Mouse (Mus musculus): Measurements from ENCODE around the gene Kcnj12. TPM values are rescaled to one million over a fixed set of nuclear protein-coding genes. Genes with fewer than 3 reads are reported as not detected.

The Kcnj12 gene
- total RNA-seq, 2 experiments from 2014 or later: 13.7 to 16.4 TPM

DNA sequence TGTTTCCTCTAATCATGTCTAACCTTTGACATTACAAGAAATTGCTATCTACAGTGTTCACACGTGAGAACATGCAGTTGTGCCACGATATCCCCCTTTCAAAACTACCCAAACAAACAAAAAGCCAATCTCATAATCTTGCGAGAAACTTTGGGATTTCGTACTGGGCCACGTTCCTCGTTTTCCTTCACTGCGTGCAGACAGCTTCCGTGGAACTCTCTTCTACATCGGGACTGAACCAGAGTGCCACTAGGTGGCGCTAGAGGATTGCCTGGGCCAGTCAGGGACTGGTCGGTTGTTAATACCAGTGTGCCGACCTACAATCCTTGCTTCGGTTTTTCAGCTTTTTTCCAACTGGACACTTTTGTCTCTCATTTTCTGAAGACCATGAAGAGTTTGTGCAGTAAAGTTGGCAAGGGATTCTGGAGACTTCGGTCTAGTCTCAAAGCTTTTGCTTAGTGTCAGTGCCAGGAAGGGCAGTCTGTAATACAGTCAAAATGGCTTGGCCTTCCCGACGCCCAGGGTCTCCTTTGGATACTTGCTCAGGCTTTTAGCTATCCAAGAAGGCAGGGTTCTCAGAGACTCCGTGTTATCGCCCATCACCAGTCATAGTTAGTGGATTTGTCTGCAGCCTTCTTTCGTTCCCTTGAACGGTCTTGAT lies 82.0 kb downstream of the Kcnj12 start:
- peak; percentile 82 to 89 for DNase-seq (ENCODE audit: low spot score in 2 of 2)

DNA sequence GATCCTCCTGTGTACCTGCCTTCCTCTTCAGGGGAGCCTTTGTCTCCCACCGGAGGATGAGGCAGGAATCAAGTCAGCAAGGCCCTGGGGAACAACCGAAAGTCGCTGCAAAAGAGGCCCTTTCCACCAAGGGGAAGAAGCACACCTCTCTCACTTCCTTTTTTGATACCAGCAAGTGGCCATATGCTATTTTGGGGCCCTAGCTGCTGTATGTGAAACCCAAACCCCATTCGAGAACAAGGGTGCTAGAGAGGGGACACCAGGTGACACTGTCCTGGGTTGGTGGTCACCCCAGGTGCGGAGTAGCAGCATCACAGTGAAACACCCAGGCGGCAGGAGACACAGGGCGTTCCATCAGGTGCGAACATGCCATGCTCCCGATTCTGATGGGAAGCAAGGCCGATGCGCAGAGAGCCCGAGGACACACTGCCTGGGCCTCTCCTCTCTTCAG lies 86.6 kb downstream of the Kcnj12 start:
- no peak for DNase-seq (ENCODE audit: low spot score in 2 of 2)

DNA sequence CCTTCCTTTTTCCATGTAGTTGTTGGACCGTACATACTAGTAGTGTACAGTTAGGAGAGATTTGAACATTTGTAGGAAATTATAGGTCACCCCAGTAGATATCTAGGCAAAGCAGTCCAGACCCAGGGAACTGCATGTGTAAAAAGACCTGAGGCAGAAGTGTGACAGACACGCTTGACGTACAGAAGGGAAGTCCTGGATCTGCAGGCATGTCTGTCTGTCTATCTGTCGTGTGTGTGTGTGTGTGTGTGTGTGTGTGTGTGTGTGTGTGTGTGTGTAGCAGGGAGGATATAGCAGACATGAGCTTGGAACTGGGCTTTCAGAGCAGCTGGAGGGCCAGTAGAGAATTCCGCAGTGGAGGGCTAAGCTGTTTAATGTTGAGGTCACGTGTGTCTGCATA lies 87.3 kb downstream of the Kcnj12 start:
- no peak for DNase-seq (ENCODE audit: low spot score in 2 of 2)

DNA sequence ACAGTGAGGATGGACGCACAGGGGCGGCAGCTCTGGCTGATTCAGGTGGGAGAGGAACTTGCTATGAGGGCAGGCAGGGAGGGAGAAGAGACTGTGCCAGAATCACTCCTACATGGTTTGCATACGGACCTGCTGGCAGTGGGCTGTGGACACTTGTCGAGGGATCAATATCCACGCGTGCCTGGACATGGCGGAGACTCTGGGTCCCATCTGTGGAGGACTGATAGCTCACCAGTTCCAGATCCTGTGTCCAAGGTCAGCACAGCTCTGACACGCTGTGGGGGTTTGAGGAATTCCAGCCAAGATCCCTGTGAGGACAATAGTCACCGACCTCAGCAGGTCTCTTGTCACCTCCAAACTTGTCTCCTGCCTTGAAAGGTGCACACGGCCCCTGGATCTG lies 87.7 kb downstream of the Kcnj12 start:
- no peak for DNase-seq (ENCODE audit: low spot score in 2 of 2)

DNA sequence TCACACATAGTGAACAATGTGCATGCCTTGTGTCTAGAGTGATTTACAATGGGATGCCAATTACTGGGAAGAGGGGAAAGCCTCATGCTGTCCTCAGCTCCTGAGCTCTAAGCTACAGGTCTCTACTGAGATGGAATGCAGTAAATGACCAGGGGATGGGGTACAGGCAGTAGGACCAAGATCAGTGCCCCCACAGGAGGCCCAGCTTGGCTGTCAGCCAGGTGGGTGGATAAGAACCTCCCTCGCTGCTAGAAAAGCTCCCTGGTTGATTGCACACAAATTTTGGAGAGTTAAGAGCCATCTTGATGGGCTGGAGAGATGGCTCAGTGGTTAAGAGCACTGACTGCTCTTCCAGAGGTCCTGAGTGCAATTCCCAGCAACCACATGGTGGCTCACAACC lies 88.6 kb downstream of the Kcnj12 start:
- DNase-seq (ENCODE audit: low spot score in 2 of 2): no peak

DNA sequence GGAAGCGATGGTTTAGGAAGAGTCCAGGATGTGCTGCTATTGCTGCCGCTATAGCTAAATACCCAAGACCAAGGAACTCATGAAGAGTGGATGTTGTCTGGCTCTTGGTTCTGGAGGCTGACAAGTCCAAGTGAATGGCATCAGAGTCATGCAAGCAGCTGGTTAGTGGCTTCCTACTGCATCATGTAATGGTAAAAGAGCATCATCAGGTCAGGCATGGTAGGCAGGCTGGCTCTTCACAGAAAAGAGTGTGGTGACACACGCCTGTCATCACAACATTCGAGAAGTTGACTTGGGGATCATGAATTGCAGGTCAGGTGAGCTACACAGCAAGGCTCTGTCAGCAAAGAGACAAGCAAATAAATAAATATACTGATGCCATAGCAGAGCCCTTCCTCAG lies 89.1 kb downstream of the Kcnj12 start:
- DNase-seq (ENCODE audit: low spot score in 2 of 2): no peak

DNA sequence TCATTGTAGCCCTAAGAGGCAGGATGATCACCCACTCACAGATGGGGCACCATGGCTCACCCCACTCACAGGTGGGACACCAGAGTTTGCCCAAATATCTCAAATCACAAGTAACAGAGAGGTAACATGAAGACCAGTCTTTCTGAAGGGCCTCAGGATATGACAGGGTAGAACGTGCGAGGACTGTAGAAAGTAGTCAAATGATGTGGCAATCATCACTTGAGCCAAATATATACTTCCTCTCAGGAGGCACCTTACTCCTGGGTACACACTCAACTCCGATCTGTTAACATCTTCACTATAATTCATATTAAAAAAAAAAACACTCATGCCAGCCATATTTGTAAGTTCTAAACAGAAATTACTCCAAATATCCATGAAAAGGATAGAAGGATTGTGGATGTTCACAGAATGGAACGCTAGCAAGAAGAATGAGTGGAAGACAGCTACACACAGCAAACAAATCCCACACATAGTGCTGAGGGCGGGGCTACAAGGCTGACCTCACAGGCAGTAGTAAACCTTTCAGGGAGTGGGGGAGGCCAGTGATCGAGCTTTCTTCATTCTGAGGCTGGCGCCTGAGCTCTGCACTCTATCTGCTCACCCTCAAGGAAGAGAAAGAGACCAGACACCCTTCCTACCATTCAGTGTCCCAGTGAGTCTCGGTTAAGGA lies 90.1 kb downstream of the Kcnj12 start:
- DNase-seq (ENCODE audit: low spot score in 2 of 2): no peak

DNA sequence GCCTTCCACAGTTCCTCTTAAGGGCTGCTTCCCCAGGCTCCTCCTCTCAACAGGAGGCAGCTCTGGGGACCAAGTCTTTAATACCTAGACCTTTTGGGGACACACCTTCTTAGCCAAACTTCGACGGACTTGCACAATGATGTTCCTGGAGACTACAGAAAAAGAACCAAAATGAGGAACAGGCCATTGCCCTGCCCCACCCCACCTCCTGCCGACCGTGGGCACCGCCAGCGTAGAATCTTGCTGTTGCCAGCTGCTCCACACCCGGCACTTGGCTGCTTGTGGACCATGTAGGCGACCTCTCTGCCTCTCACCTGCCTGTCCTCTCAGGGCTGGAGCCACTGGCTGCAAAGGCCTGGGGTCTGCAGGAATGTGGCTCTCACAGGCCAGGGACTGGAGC lies 93.9 kb downstream of the Kcnj12 start:
- no peak for DNase-seq (ENCODE audit: low spot score in 2 of 2)

DNA sequence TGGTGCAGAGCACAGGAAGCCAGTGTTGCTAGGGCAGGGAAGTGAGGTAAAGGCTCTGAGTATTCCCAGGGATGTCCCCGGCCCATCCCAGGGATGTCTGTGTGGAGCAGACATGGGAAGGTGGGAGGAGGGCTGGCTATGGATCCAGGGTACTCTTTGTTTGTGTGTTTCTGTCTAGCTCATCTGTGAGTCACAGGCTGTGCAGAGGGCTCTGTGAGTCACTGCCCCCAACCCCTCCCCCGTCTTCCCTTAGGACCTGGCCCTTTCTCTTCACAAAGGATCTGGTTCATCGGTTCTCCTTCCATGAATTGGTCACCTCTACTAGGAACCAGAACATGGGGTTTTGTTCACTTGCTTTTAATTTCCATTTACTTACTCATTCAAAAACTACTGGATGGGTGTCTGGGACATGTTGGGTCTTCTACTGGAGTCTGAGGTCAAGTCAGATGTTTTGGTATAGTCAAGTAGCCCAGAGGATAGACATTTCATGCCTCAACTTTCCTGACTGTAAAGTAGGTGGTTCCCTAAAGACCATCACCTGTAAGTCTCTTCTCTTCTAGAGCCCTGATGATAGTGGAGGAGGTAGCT lies 97.7 kb downstream of the Kcnj12 start:
- DNase-seq (ENCODE audit: low spot score in 2 of 2): no peak

Other genes with a start within 250 kb of the Kcnj12 start
- 10 to 100 TPM in 1 of 2 experiments, 1 to 10 TPM in 1; 9.4 to 10.6 TPM for gene Top3a, start 245.2 kb upstream of the Kcnj12 start, total RNA-seq (2021)
- 10 to 100 TPM; 15.9 to 18.0 TPM for gene Smcr8, start 245.0 kb upstream of the Kcnj12 start, total RNA-seq (2021)
- 10 to 100 TPM; 29.0 to 34.1 TPM for gene Shmt1, start 210.8 kb upstream of the Kcnj12 start, total RNA-seq (2021)
- 10 to 100 TPM; 14.9 to 16.7 TPM for gene Dhrs7b, start 191.9 kb upstream of the Kcnj12 start, total RNA-seq (2021)
- gene Tmem11, start 143.3 kb upstream of the Kcnj12 start, total RNA-seq (2021): 10 to 100 TPM; 46.3 to 50.8 TPM
- gene Natd1, start 107.8 kb upstream of the Kcnj12 start, total RNA-seq (2021): 10 to 100 TPM; 19.8 to 25.2 TPM
- 10 to 100 TPM; 69.8 to 79.2 TPM for gene Map2k3, start 90.5 kb upstream of the Kcnj12 start, total RNA-seq (2021)
- gene Tnfrsf13b, start 104.2 kb downstream of the Kcnj12 start, total RNA-seq (2021): 1 to 10 TPM; 1.1 to 1.6 TPM
- gene Usp22, start 152.5 kb downstream of the Kcnj12 start, total RNA-seq (2021): 10 to 100 TPM; 53.1 to 54.8 TPM
- under 1 TPM; 0.41 to 0.56 TPM for gene Aldh3a1, start 185.0 kb downstream of the Kcnj12 start, total RNA-seq (2021)
- 10 to 100 TPM; 33.8 to 36.4 TPM for gene Aldh3a2, start 244.9 kb downstream of the Kcnj12 start, total RNA-seq (2021)

Data from gastrocnemius, postnatal 4 days (tissue).